Mouse (Mus musculus): Measurements from ENCODE around the gene Wdr49.

- no peak for TF ChIP-seq CTCF (IDR thresholded peaks at IDR 0.05; ENCODE audit: control insufficient read depth, insufficient read depth, insufficient replicate concordance, low read depth, low read length)
- no peak for TF ChIP-seq POLR2A (IDR thresholded peaks at IDR 0.05; ENCODE audit: control insufficient read depth, low read depth, low read length)
These were observed 144.8 kb downstream of the Wdr49 start for GRCm38 (mm10) chr3:75337196-75337595.

Measured in testis, adult 2 months (tissue).